Mouse (Mus musculus): Measurements from ENCODE around the gene Chrnb2. TPM values are rescaled to one million over a fixed set of nuclear protein-coding genes. Genes with fewer than 3 reads are reported as not detected.

The Chrnb2 gene
- polyA plus RNA-seq, 1 experiment: 0.93 TPM

DNA sequence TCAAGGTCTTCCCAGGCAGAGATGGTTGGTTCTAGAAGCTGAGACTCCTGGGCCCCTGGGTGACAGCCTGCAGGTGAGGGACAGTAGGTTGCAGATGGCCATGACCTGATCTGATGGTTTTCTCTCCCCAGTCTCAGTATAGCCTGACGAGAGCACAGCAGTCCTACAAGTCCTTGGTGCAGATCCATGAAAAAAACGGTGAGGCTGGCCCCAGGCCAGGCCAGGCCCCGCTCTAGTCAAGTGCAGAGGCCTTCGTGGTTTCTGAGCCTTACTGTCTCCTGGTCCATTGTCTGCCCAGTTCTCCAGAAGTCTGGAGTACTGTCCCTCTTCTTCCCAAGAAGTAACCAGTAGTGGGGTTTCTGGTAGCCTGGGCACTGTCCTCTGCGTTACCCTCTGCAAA is 17.2 kb upstream of the Chrnb2 start:
- Histone ChIP-seq H3K36me3 (ENCODE audit: control insufficient read depth, insufficient read depth, low read length) (peaks cover 64% of the 10 kb centered on the region), H3K4me1 (ENCODE audit: control insufficient read depth, insufficient read depth, insufficient read length, low read length) (peaks cover 10% of the 10 kb centered on the region), H3K4me3 (ENCODE audit: low read depth, low read length) (no peak overlapping the region), H3K27ac (ENCODE audit: insufficient read depth, low read depth, low read length) (no peak overlapping the region), H3K27me3 (ENCODE audit: control insufficient read depth, insufficient read depth, low read length) (no peaks in the 10 kb centered on the region)
- TF ChIP-seq CTCF (IDR thresholded peaks at IDR 0.05; ENCODE audit: extremely low read depth, insufficient read length, insufficient replicate concordance, low read depth, low read length) (no peak), POLR2A (IDR thresholded peaks at IDR 0.05; ENCODE audit: low read depth, low read length) (no peak)
- 67% methylated on average over 5 of the region's 5 CpGs for WGBS

DNA sequence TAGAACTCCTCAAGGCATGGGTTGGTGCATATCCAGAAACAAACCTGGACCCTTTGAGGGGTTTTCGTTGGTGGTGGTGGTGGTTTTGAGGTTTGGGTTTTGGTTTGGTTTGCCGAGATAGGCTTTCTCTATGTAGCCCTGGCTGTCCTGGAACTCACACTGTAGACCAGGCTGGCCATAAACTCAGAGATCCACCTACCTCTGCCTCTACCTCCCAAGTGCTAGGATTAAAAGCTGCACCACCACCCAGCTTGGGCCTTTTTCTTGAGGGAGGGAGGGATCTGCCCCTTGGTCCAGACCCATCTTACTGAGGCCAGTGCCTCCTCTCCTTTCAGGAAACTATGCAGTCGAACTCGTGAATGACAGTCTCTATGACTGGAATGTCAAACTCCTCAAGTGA is 15.7 kb upstream of the Chrnb2 start:
- peak overlapping the region; percentile 66; the same call in 1 of the 2 replicates for H3K27ac ChIP-seq (ENCODE audit: insufficient read depth, low read depth, low read length)

DNA sequence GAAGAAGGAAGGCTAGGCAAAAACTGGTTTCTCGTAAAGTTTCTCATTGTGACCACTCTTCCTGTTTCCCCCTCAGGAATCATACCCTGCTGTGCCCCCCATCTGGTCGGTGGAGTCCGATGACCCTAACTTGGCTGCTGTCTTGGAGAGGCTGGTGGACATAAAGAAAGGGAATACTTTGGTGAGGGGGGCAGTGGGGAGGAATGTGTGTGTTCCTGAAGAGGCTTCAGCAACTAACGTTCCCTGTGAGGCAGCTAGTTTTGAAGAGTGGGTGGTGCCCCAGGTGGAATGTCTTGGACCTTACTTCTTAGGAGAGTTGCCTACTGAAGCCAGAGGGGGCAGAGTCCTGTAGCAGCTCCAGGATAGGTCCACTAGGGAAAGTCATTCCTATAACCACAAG is 11.6 kb upstream of the Chrnb2 start:
- Histone ChIP-seq H3K4me1 (ENCODE audit: control insufficient read depth, insufficient read depth, insufficient read length, low read length) (peaks cover 19% of the 10 kb centered on the region), H3K27ac (ENCODE audit: insufficient read depth, low read depth, low read length) (no peak overlapping the region), H3K4me3 (ENCODE audit: low read depth, low read length) (no peak overlapping the region), H3K27me3 (ENCODE audit: control insufficient read depth, insufficient read depth, low read length) (no peaks in the 10 kb centered on the region), H3K36me3 (ENCODE audit: control insufficient read depth, insufficient read depth, low read length) (peaks cover 45% of the 10 kb centered on the region)
- TF ChIP-seq CTCF (IDR thresholded peaks at IDR 0.05; ENCODE audit: extremely low read depth, insufficient read length, insufficient replicate concordance, low read depth, low read length) (no peak), POLR2A (IDR thresholded peaks at IDR 0.05; ENCODE audit: low read depth, low read length) (no peak)
- WGBS: 78% methylated on average over 4 of the region's 4 CpGs

More for the DNA sequence above, 15.7 kb upstream of the Chrnb2 start:
- no peak for TF ChIP-seq POLR2A (IDR thresholded peaks at IDR 0.05; ENCODE audit: low read depth, low read length)
- TF ChIP-seq CTCF (IDR thresholded peaks at IDR 0.05; ENCODE audit: extremely low read depth, insufficient read length, insufficient replicate concordance, low read depth, low read length): no peak
- WGBS: 84% methylated on average over 4 of the region's 4 CpGs
- no peak overlapping the region for H3K4me3 ChIP-seq (ENCODE audit: low read depth, low read length)
- H3K36me3 ChIP-seq (ENCODE audit: control insufficient read depth, insufficient read depth, low read length): peaks cover 71% of the 10 kb centered on the region
- no peaks in the 10 kb centered on the region for H3K27me3 ChIP-seq (ENCODE audit: control insufficient read depth, insufficient read depth, low read length)
- peaks cover 15% of the 10 kb centered on the region for H3K4me1 ChIP-seq (ENCODE audit: control insufficient read depth, insufficient read depth, insufficient read length, low read length)

DNA sequence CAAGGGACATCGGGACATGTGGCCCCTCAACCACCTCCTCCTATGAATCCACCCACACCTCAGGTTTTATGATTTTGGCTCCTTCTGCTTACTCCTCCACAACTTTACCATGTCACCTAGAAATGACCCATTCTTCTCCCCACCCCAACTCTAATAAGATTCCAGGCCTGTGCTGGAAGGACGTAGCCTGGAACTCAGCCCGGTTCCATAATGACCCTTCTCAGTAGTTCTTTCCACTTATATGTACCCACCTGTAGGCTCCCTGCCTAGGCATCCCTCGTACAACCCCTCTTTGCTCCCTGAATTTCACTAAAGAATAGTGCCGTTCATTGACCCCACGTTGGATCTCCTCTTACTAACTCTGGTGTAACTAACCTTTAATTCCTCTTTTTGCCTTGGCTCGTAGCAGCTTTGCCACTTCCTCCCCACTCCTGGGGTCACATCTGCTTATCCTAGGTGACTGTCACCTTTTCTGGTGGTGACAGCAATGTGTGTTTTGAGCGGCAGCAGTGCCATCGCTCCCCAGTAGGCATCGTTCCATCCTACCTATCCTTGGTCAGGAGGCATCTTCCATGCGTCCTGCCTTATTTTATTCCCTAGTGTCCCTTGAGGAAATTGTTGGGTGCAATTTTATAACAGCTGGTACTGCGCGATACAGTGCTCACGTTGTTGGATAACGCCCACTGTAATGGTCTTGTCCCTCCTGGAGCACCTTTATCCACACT is 10.0 kb upstream of the Chrnb2 start:
- H3K4me3 ChIP-seq (ENCODE audit: low read depth, low read length): peak overlapping the region; percentile 82
- H3K27me3 ChIP-seq (ENCODE audit: control insufficient read depth, insufficient read depth, low read length): no peaks in the 10 kb centered on the region
- peaks cover 35% of the 10 kb centered on the region for H3K36me3 ChIP-seq (ENCODE audit: control insufficient read depth, insufficient read depth, low read length)
- 11% methylated on average over 15 of the region's 15 CpGs for whole genome bisulfite sequencing
- peaks cover 15% of the 10 kb centered on the region for H3K4me1 ChIP-seq (ENCODE audit: control insufficient read depth, insufficient read depth, insufficient read length, low read length)
- TF ChIP-seq POLR2A (IDR thresholded peaks at IDR 0.05; ENCODE audit: low read depth, low read length) (no peak), CTCF (IDR thresholded peaks at IDR 0.05; ENCODE audit: extremely low read depth, insufficient read length, insufficient replicate concordance, low read depth, low read length) (peak; percentile 6; the same call in 1 of the 2 replicates)
- H3K27ac ChIP-seq (ENCODE audit: insufficient read depth, low read depth, low read length): peak overlapping the region; percentile 21

DNA sequence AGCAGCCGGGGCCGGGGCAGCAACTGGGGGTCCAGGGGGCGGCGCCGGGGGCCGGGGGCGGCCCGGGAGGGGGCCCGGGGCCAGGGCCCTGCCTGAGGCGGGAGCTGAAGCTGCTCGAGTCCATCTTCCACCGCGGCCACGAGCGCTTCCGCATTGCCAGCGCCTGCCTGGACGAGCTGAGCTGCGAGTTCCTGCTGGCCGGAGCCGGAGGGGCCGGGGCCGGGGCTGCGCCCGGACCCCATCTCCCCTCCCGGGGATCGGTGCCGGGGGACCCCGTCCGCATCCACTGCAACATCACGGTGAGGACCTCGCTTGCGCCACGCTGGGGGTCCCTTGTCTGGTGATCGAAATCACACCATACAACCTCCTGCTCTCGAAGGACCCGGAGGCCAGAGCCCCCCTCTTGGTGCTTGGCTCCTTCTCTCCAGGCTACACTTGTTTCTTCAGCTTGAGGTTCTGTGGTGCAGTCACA is 9.3 kb upstream of the Chrnb2 start:
- peak overlapping the region; percentile 82 for H3K4me3 ChIP-seq (ENCODE audit: low read depth, low read length)
- peaks cover 31% of the 10 kb centered on the region for H3K36me3 ChIP-seq (ENCODE audit: control insufficient read depth, insufficient read depth, low read length)
- no peaks in the 10 kb centered on the region for H3K27me3 ChIP-seq (ENCODE audit: control insufficient read depth, insufficient read depth, low read length)
- TF ChIP-seq CTCF (IDR thresholded peaks at IDR 0.05; ENCODE audit: extremely low read depth, insufficient read length, insufficient replicate concordance, low read depth, low read length): no peak
- no peak for TF ChIP-seq POLR2A (IDR thresholded peaks at IDR 0.05; ENCODE audit: low read depth, low read length)
- H3K4me1 ChIP-seq (ENCODE audit: control insufficient read depth, insufficient read depth, insufficient read length, low read length): peaks cover 15% of the 10 kb centered on the region
- peak overlapping the region; percentile 21 for H3K27ac ChIP-seq (ENCODE audit: insufficient read depth, low read depth, low read length)
- WGBS: 2% methylated on average over 29 of the region's 37 CpGs

DNA sequence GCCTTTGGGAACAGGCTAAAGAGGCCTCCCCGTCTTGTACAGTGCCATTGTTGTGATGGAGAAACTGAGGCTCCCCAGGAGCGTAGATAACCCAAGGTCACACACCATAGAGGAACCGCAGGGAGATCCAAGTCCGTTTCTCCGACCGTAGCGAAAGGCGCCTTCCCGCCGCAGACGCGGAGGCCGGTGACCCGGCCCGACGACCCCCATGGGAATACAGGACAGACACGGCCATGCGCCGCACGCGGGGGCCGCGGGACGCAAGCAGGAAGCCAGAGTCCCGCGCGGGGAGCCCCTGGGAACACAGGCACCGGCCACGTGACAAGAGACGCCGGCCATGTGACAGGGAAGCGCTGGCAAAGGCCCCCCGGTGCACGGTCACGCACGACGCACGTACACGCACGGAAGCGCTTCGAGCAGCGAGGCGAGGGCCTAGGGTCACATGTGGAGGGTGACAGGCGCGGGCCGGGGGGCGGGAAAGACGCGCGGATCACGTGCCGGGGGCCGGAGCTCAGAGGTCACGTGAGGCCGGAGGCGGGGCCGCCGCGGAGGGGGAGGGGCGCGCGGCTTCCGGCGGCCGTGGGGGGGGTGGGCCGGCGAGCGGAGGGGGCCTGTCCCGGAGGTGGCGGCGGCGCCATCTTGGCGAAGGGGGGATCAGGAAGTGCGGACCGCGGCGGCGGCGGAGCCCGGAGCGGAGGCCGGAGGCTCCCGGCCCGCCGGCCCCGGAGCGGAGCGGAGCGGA is 8.7 kb upstream of the Chrnb2 start, which contains the start of gene Ube2q1:
TSS of gene Ube2q1 (plus strand) at position 649 of the 742 bp plus-strand sequence.
- H3K27me3 ChIP-seq (ENCODE audit: control insufficient read depth, insufficient read depth, low read length): no peaks in the 10 kb centered on the region
- WGBS: under 1% methylated on average over 79 of the region's 90 CpGs

DNA sequence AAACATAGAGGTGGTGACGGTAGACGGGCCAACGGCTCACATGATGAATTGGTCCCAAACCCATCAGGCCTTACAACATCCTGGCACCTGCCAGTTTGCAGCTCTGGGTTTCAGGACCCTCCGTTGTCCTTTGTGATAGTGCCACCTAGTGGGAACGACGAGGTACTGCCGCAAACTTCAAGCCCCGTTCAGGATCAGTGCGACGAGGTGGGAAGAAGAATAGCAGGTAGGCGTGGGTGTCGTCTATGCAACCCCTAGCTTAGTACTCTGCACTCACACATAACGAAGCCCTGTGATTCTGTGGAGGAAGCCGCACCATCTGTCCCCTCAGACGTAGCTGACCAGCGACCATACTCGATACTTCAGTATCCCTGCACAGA is 8.1 kb upstream of the Chrnb2 start:
- Histone ChIP-seq H3K36me3 (ENCODE audit: control insufficient read depth, insufficient read depth, low read length) (peaks cover 22% of the 10 kb centered on the region), H3K27me3 (ENCODE audit: control insufficient read depth, insufficient read depth, low read length) (no peaks in the 10 kb centered on the region), H3K4me1 (ENCODE audit: control insufficient read depth, insufficient read depth, insufficient read length, low read length) (peaks cover 15% of the 10 kb centered on the region), H3K4me3 (ENCODE audit: low read depth, low read length) (peak overlapping the region; percentile 82), H3K27ac (ENCODE audit: insufficient read depth, low read depth, low read length) (peak overlapping the region; percentile 82)
- peak; percentile 94; the same call in 1 of the 2 replicates for TF ChIP-seq CTCF (IDR thresholded peaks at IDR 0.05; ENCODE audit: extremely low read depth, insufficient read length, insufficient replicate concordance, low read depth, low read length)
- TF ChIP-seq POLR2A (IDR thresholded peaks at IDR 0.05; ENCODE audit: low read depth, low read length): no peak
- under 1% methylated on average over 17 of the region's 17 CpGs for WGBS

More for the DNA sequence above, 8.7 kb upstream of the Chrnb2 start, which contains the start of gene Ube2q1:
- peak within 1 kb of the TSS; percentile 82 for H3K27ac ChIP-seq (ENCODE audit: insufficient read depth, low read depth, low read length)
- H3K36me3 ChIP-seq (ENCODE audit: control insufficient read depth, insufficient read depth, low read length): peaks cover 25% of the 10 kb centered on the region
- TF ChIP-seq CTCF (IDR thresholded peaks at IDR 0.05; ENCODE audit: extremely low read depth, insufficient read length, insufficient replicate concordance, low read depth, low read length): no peak
- TF ChIP-seq POLR2A (IDR thresholded peaks at IDR 0.05; ENCODE audit: low read depth, low read length): peak; percentile 12; the same call in 1 of the 2 replicates
- peaks cover 15% of the 10 kb centered on the region for H3K4me1 ChIP-seq (ENCODE audit: control insufficient read depth, insufficient read depth, insufficient read length, low read length)
- peak within 1 kb of the TSS; percentile 82 for H3K4me3 ChIP-seq (ENCODE audit: low read depth, low read length)

Data from small intestine, adult 2 months (tissue).